Mouse (Mus musculus) mesoderm, embryonic 11.5 days (tissue): ENCODE results near the gene Sh2b1.
"Not testable (repeated sequence)": the region's sequence is repeated elsewhere in the genome, so short reads cannot be mapped to it uniquely, and the experiment has no call there.

Source experiments
- DNase-seq: peaks from one replicate; pipeline ENCODE4 v3.0.0-alpha.2; 2012; ENCODE audit warnings: low read depth, low spot score

Gene Sh2b1

DNA sequence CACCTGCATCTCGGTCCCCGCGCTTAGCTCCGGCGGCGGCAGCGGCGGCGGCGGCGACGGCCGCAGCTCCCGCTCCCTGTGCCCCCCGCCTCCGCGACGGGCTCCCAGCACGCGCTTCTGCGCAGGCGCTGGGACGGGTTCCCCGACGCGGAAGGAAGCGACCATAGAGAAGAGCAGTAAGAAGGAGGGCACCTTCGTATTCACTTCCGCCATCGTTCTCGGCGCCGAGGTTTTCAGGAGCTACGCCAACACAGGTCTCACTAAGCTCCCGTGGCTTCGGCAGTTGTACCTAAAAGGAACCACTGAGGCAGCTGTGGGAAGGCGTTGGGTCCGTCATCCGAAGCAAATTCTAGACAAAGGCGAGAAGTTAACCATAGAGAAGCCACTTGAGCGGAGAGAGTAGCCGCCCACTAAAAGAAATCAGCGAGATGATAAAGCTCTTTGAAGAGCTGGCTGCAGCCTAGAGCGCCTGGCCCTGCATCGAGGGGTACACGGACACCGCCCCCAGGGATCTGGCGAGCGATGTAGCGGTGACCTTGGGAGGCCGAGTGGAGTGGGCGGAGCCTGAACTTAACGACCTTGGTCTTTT lies at the start of gene Sh2b1:
Sh2b1 (minus strand) TSS at position 432 of the 589 bp plus-strand sequence.
- DNase-seq = peak; percentile 95

DNA sequence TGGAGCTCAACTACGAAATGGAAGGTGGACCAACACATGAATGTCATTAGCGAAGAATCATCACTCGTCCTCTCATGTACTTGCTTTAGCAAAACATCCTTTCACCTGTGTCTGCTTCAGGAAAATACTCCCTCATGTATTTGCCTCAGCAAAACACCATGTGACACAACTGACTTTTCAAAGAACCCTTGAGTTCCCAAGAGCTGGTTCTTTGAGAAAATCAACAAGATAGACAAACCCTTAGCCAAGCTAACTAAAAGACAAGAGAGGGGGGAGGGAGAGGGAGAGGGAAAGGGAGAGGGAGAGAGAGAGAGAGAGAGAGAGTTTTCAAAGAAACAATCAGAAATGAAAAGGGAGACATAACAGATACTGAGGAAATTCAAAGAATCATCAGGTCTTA lies 48.1 kb upstream of the Sh2b1 start:
- no peak for DNase-seq

DNA sequence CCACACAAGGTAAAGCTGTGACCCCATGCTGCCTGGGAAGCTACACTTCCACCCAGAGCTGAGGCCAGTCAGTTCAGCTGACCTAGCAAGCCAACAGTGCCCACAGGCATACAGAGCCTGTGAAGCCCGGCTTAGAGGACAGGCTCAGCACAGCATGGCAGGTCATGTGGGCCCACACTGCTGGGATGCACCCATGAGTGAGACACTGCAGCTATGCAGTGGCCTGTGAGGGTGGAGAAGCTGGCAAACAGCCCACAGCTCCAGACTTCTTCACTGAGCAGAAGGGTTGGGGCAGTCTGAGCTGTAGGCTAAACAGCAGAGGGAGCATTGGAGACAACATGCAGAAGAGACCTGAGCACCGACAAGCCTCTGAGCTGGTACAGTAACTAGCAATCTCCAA lies 44.3 kb upstream of the Sh2b1 start:
- no peak for DNase-seq

DNA sequence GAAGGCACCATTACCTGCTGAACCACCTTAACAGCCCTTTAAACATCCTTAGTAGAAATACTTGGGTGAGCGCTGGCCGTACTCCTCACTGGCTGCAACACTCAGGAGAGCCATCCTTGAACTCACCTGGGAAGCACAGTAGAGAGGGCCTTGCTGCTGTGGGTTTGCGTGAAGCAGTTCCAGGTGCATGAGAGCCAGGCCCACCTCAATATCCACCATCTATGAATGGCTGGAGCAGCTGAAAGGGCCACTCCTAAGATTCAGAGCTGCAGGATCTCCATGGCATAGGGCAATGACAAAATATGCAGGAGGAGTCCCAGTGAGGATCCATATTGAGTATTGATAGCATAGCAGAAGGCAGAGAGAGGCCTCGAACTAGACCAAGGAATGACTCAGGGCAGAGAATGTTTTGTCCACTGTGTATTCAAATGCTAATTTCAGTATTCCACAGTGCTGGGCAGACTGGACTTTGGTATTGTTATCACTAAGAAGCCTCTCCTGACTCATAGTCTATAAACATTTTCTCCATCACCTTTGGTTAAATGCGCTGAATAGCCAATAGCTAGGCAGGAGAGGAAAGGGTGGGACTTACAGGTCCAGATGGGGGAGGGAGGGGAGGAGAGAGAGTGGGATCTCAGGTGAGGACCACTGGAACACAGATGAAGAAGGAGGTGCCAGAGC lies 43.2 kb upstream of the Sh2b1 start:
- DNase-seq = no peak

- no peak for DNase-seq
Measured at GRCm38 (mm10) chr7:126511287-126511686, 36.1 kb upstream of the Sh2b1 start.

GRCm38 (mm10) chr7:126507126-126507778 lies 32.0 kb upstream of the Sh2b1 start:
- DNase-seq = no peak

- DNase-seq = no peak
Measured at GRCm38 (mm10) chr7:126504913-126505312, 29.7 kb upstream of the Sh2b1 start.

DNA sequence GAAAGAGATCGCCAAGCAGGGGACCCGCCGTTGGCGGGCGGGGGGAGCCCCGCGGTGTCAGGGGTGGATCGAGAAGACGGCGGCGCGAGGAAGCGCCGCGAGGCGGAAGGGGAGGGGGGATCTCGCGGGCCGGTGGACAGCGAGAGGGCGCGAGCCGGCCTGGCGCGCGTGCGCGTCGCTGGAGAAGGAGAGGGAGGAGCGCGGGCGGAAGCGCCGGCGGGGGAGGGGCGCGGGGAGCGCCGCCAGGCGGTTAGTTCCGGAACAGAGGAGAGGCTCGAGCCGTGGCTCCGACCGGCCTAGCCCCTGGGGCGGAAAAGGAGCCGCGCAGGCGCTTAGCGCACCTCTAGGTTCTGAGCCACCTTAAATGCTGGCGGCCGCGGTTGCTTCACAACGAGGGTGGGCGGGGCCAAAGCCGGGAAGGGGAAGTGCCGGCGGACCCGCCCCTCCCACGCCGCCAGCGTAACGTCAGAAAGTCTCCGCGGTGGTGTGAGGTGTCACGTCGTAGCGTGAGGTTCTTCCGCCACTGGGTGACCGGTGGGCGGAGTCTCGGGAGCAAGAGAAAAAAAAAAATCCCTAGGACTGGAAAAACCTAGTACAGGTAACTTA lies 28.2 kb upstream of the Sh2b1 start, which contains the start of gene Atxn2l:
Atxn2l (minus strand) TSS at position 165 of the 606 bp plus-strand sequence.
- DNase-seq = peak; percentile 99

GRCm38 (mm10) chr7:126502751-126503150 lies 27.5 kb upstream of the Sh2b1 start:
- no peak for DNase-seq

GRCm38 (mm10) chr7:126502023-126502741 lies 27.0 kb upstream of the Sh2b1 start:
- DNase-seq = peak; percentile 98

- DNase-seq = no peak
Measured at GRCm38 (mm10) chr7:126501684-126502022, 26.4 kb upstream of the Sh2b1 start.

- DNase-seq = no peak
Measured at GRCm38 (mm10) chr7:126499416-126499815, 24.2 kb upstream of the Sh2b1 start.

- no peak for DNase-seq
Measured at GRCm38 (mm10) chr7:126497966-126498365, 22.7 kb upstream of the Sh2b1 start.

GRCm38 (mm10) chr7:126496475-126496874 lies 21.3 kb upstream of the Sh2b1 start:
- no peak for DNase-seq

DNA sequence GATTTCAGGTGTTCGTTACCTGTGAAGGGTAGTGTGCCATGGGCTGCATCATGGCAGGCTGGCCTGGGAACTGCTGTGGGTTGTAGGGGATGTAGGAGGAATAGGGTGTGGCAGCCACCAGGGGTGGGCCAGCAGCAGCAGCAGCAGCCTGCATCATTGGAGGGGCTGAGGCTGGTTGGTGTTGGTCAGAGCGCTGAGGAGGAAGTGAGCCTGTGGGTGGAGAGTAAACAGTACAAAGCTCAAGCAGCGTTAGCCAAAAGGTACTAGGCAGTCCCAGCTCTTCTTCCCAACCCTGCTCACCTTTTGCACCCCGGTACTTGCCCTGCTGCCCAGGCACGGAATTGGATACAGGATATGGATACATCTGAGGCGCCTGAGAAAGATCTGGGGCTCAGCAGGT lies 18.9 kb upstream of the Sh2b1 start:
- DNase-seq = no peak

DNA sequence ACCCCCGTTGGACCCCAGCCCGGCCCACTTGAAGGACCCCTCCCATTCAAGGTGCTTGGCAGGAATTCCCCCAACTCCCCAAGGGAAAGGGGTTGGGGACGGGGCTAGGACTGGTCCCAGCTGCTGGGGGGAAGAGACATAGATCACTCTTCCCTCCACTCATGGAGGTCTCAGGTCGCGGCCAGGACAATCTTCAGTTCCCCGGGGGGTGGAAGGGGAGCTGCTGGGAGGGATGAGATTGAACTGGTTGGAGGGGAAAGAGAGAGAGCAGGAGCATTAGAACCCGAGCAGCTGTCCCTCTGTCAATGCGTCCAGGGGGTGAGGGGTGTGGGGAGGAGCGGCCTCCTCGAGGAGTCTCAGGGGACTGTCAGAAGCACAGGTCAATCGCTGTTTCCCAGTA lies 16.7 kb upstream of the Sh2b1 start:
- peak; percentile 23 for DNase-seq

DNA sequence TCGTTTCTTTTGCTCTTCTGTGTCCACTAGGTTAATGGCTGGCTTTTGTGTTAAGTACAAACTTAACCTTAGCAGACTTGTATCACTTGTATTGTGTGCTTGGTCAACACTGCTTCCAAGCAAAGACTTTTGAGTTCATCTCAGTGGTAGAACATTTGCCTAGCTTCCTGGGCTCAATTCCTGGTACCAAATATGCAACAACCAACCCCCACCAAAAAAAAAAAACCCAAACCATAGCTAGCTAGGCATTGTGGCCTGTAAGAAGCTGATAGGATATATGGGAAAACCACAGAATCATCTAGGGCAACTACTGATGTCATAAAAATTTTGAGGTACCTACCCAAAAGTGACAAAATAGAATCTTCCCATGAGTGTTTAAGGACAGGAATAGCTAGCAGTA lies 15.8 kb upstream of the Sh2b1 start:
- DNase-seq = no peak

- not testable (repeated sequence) for DNase-seq
Measured at GRCm38 (mm10) chr7:126487617-126488385, 12.6 kb upstream of the Sh2b1 start.

GRCm38 (mm10) chr7:126487052-126487483 lies 11.8 kb upstream of the Sh2b1 start, which contains the start of gene Tufm:
Gene Tufm, plus strand, starts transcription at chr7:126487361.
- DNase-seq = peak; percentile 95

DNA sequence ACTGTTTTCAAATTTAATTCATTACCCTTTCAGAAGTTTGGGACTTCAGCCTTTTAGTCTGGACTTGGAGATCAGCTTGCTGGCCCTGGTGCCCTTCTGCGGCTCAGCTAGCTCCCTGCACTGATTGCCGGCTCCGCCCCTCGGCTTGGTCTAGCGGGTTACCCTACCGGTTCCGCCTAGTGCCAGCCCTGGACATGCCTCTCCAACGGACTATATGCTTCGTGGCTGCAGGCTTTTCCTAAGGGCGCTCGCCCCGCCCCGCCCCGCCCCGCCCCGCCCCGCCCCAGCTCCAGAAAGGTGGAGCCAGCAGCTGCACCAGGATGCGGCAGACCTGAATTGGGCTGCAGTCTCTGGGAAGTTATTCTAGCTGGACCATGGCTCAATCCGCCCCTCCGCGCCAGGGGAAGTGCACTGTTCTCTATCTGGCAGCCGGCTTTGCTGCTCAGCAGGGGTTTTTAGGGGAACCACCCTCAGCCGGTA lies 7.2 kb upstream of the Sh2b1 start:
- DNase-seq = peak; percentile 84

DNA sequence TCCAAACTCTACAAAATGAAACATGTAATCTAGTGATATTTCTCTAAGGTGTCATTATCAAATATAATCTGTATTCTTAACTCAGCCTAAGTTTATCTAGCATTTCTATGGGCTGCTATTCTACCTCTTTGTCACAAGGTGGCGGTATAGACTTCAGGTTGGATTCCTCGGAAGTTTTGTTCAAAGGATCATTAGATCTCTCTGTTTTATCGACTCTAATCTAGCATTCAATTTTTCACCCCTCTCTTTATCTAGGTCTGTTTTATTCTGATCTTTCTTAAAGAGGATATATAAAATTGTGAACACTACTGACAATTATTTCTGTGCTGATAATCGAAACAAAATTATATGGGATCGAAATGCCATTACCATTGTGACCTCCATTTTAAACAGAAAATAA lies 6.5 kb upstream of the Sh2b1 start:
- DNase-seq = no peak
